Mouse (Mus musculus): ENCODE measurements at regions not wholly inside any gene's neighbourhood (a gene's known extent, or its start where the extent isn't known, plus 50 kb on each side); places are given as distances from the start of the nearest gene placed in this dataset.

GRCm38 (mm10) chr13:72355821-72356220 lies 272.8 kb upstream of the Irx2 start:
- no peak for DNase-seq (ENCODE audit: low spot score)

GRCm38 (mm10) chr13:72358243-72358904 lies 270.2 kb upstream of the Irx2 start:
- DNase-seq (ENCODE audit: low spot score), result no peak

DNA sequence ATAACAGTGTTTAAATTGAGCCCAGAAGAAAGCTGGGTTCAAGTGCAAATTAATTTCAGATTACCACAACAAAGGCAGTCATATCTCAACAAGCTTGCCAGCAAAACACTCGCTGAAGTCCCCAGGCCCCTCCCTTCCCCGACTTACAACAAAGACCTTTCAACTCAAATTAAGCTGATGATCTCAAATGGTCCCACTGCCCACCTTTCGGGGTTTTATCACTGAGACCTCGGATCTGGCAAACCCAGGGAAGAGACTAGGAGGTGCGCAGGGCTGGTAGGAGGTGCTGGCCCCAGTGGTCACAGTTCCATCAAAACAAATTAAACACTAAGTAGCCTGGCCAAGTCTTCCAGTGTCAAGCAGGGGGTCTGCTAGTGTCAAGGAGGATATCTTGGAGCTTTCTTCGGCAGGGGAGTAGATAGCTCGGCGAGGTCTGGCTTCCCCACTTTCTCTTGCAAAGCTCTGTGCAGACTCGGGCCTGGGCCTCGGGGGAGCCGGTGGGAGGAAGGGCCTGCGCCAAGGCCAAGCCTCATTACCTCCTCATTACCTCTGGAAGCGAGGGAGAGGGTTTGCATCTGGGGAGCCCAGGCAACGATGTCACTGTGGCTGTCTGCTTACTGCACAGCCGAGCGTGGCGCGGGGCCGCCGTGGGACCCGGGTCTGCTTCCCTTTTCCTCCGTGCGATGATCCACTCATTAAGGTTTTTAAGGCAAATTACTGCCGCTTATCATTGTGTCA lies 262.9 kb upstream of the Irx2 start:
- DNase-seq (ENCODE audit: low spot score), result no peak

DNA sequence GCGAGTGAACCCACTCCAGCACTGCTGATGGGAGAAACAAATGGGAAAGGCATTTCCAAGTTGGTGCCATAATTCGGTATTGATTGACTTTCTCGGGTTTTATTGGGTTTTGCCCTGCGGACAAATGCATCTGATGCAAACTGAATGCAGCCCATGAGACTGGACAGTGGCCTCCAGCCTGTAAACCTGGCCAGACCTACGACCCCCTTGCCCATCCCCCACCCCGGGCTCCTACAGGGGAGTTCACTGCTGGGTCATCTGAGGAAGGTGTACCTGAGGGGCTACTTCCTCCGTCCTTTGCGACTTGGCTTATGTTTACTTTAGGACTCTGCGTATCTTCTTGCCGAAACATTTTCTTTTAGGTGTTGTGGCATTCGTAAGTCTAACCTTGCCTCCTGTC lies 262.3 kb upstream of the Irx2 start:
- no peak for DNase-seq (ENCODE audit: low spot score)

DNA sequence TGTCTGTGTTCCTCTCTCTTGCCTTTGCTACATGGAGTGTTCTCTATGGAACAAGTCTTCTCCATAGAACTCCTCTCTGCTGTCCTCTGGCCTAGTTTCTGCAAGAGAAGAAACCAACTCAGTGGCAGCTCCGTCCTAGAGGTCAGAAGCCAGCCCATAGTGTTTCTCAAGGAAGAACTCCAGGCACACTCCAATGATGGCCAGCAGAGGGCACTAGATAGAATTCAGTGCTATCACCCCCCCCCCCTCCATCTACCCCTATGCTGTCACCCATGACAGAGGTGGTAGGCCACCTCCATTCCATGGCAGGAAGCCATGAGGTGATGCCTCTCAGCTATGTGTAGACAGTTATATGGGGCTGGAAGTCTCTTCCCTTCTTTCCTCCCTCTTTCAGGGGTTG lies 258.5 kb upstream of the Irx2 start:
- no peak for DNase-seq (ENCODE audit: low spot score)

- no peak for DNase-seq (ENCODE audit: low spot score)
Measured at GRCm38 (mm10) chr13:72370997-72371396, 257.6 kb upstream of the Irx2 start.

- DNase-seq (ENCODE audit: low spot score), result no peak
Measured at GRCm38 (mm10) chr13:72393366-72393765, 235.3 kb upstream of the Irx2 start.

- DNase-seq (ENCODE audit: low spot score), result peak; percentile 21
Measured at GRCm38 (mm10) chr13:72400677-72401076, 227.9 kb upstream of the Irx2 start.

- no peak for DNase-seq (ENCODE audit: low spot score)
Measured at GRCm38 (mm10) chr13:72409238-72409965, 219.2 kb upstream of the Irx2 start.

GRCm38 (mm10) chr13:72412656-72413055 lies 216.0 kb upstream of the Irx2 start:
- DNase-seq (ENCODE audit: low spot score), result no peak

DNA sequence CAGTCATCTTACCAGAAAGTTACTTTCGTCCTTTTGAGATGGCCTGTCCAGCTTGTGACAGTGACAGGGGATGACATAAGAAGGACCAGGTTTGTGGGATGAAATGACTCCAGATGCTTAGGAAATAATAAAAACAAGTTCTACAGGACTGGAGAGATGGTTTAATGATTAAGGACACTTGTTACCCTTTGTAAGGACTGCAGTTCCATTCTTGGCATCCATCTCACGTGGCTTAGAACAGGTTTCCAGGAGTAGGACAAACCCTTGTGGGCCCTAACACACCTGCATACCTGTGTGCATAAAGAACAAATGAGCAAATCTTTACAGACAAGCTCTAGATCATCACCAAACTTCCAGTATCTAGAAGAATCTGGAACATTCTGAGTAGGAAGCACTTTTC lies 211.6 kb upstream of the Irx2 start:
- no peak for DNase-seq (ENCODE audit: low spot score)

- no peak for DNase-seq (ENCODE audit: low spot score)
Measured at GRCm38 (mm10) chr13:72417816-72418215, 210.8 kb upstream of the Irx2 start.

GRCm38 (mm10) chr13:72418285-72418684 lies 210.3 kb upstream of the Irx2 start:
- DNase-seq (ENCODE audit: low spot score), result no peak

- no peak for DNase-seq (ENCODE audit: low spot score)
Measured at GRCm38 (mm10) chr13:72419532-72419931, 209.1 kb upstream of the Irx2 start.

DNA sequence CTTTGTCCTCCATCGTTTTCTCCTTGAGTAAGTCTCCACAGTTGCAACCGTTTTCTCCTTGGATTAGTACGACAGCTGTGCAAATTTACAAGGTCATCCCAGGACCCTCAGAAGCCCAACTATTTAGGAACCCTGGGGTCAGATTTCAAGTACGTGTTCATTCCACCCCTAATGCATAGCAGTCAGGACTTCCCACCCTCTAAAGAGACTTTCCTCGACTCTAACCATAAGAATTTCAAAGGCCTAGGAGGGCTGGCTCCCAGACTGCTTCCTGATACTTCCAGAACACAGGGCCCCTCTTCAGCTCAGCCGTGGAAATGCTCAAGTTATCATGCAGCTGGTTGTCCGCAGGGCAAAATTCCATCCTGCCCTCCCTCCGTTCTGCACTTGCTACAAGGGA lies 202.7 kb upstream of the Irx2 start:
- no peak for DNase-seq (ENCODE audit: low spot score)

GRCm38 (mm10) chr13:72445336-72445735 lies 183.3 kb upstream of the Irx2 start:
- no peak for DNase-seq (ENCODE audit: low spot score)

GRCm38 (mm10) chr13:72448458-72449058 lies 180.1 kb upstream of the Irx2 start:
- DNase-seq (ENCODE audit: low spot score), result no peak

GRCm38 (mm10) chr13:72495353-72495752 lies 133.3 kb upstream of the Irx2 start:
- no peak for DNase-seq (ENCODE audit: low spot score)

DNA sequence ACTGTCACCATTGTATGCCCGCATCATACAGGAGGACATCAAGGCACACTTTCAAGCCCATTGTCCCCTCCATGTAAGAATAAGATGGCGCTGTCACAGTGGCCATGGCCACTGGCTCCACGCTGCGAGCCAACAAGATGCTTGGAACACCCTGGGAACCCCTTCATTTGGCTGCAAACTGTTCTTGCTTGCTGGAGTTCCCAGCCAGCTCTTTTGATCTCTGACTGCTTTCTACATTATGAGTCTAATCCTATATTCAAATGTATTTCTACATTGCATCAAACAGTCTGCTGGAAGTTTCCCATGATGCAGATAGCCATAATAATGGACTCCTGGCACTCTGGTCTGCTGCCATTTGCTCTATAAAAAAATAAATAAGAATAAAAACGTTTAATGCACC lies 131.6 kb upstream of the Irx2 start:
- no peak for DNase-seq (ENCODE audit: low spot score)

- DNase-seq (ENCODE audit: low spot score), result no peak
Measured at GRCm38 (mm10) chr13:72497521-72497920, 131.1 kb upstream of the Irx2 start.

DNA sequence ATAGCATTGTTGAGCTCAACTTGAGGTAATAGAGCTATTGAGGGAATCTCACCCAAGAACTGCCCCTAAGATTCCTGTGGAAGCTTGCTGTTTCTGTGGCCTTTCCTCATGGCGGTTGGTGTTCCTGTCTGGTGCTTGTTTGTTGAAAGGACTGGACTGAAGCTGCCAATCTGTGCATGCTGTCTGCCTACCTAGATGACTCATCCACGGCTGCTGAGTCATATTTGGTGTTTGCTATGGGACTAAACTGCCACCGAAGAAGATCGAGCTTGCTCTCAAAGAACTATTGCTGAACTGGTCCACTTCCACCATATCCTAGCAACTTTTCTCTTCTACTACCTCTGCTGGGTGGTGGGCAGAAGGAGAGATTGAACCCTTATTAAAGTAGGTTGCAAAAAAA lies 122.7 kb upstream of the Irx2 start:
- DNase-seq (ENCODE audit: low spot score), result no peak

- no peak for DNase-seq (ENCODE audit: low spot score)
Measured at GRCm38 (mm10) chr13:72538633-72539032, 90.0 kb upstream of the Irx2 start.

- no peak for DNase-seq (ENCODE audit: low spot score)
Measured at GRCm38 (mm10) chr13:72541706-72542105, 86.9 kb upstream of the Irx2 start.

Data from layer of hippocampus, adult 9-10 months (tissue).